Mouse (Mus musculus) retina, adult 2 months (tissue): ENCODE measurements at regions not wholly inside any gene's neighbourhood (a gene's known extent, or its start where the extent isn't known, plus 50 kb on each side); places are given as distances from the start of the nearest gene placed in this dataset.

Source experiments
- DNase-seq: peaks from one replicate; pipeline ENCODE4 v3.0.0-alpha.2; 2012; ENCODE audit warnings: low read depth, low spot score

GRCm38 (mm10) chr5:116900846-116901245 lies 215.1 kb downstream of the Suds3 start:
- no peak for DNase-seq

GRCm38 (mm10) chr5:116897391-116897790 lies 218.5 kb downstream of the Suds3 start:
- no peak for DNase-seq

GRCm38 (mm10) chr5:116895036-116895783 lies 220.7 kb downstream of the Suds3 start:
- no peak for DNase-seq

GRCm38 (mm10) chr5:116894575-116894974 lies 221.3 kb downstream of the Suds3 start:
- no peak for DNase-seq

GRCm38 (mm10) chr5:116892877-116893276 lies 223.0 kb downstream of the Suds3 start:
- DNase-seq = no peak

- DNase-seq = no peak
Observed at GRCm38 (mm10) chr5:116889224-116889623, 226.7 kb downstream of the Suds3 start.

GRCm38 (mm10) chr5:116886181-116887136 lies 229.5 kb downstream of the Suds3 start:
- DNase-seq = no peak

- DNase-seq = no peak
Observed at GRCm38 (mm10) chr5:116879761-116880160, 236.2 kb downstream of the Suds3 start.

- DNase-seq = no peak
Observed at GRCm38 (mm10) chr5:116874941-116875340, 241.0 kb downstream of the Suds3 start.

- no peak for DNase-seq
Observed at GRCm38 (mm10) chr5:116868115-116868514, 247.8 kb downstream of the Suds3 start.

- no peak for DNase-seq
Observed at GRCm38 (mm10) chr5:116864275-116864674, 251.6 kb downstream of the Suds3 start.

- no peak for DNase-seq
Observed at GRCm38 (mm10) chr5:116852691-116853090, 261.1 kb upstream of the Srrm4 start.

GRCm38 (mm10) chr5:116831874-116832273 lies 240.3 kb upstream of the Srrm4 start:
- no peak for DNase-seq

GRCm38 (mm10) chr5:116829771-116830170 lies 238.2 kb upstream of the Srrm4 start:
- DNase-seq = no peak

GRCm38 (mm10) chr5:116823260-116823659 lies 231.6 kb upstream of the Srrm4 start:
- no peak for DNase-seq

- no peak for DNase-seq
Observed at GRCm38 (mm10) chr5:116822141-116822540, 230.5 kb upstream of the Srrm4 start.

GRCm38 (mm10) chr5:116809799-116810198 lies 218.2 kb upstream of the Srrm4 start:
- no peak for DNase-seq

- no peak for DNase-seq
Observed at GRCm38 (mm10) chr5:116809001-116809759, 217.6 kb upstream of the Srrm4 start.

GRCm38 (mm10) chr5:116797460-116797859 lies 205.8 kb upstream of the Srrm4 start:
- no peak for DNase-seq

- DNase-seq = no peak
Observed at GRCm38 (mm10) chr5:116795169-116795568, 203.6 kb upstream of the Srrm4 start.

- no peak for DNase-seq
Observed at GRCm38 (mm10) chr5:116790419-116790818, 198.8 kb upstream of the Srrm4 start.

GRCm38 (mm10) chr5:116789859-116790258 lies 198.2 kb upstream of the Srrm4 start:
- DNase-seq = no peak
